Mouse (Mus musculus) lung, embryonic 15.5 days (tissue): Measurements from ENCODE around the gene Nubp1. TPM values are rescaled to one million over a fixed set of nuclear protein-coding genes. Genes with fewer than 3 reads are reported as not detected.

Experiments
- ATAC-seq: fragments of 200-750 bp; cut with Nextera tagmentation; 2 replicates; pipeline ENCODE4 v1.8.0; 2017; ENCODE audit warnings: moderate number of reproducible peaks, borderline replicate concordance; ENCODE audit not compliant: low FRiP score, low TSS enrichment; ENCODE audit errors: extremely low read depth
- H3K27ac ChIP-seq: fragments of 300-500 bp; sonication (generic); 2 replicates; pipeline ENCODE4 v1.5.1; 2015; ENCODE audit warnings: moderate library complexity, mild to moderate bottlenecking, inconsistent platforms
- H3K27me3 ChIP-seq: fragments of 300-500 bp; sonication (generic); 2 replicates; pipeline ENCODE4 v1.6.1; 2015; ENCODE audit warnings: inconsistent platforms
- H3K36me3 ChIP-seq: fragments of 300-500 bp; sonication (generic); 2 replicates; pipeline ENCODE4 v1.6.1; 2015; ENCODE audit warnings: inconsistent platforms
- H3K4me1 ChIP-seq: fragments of 300-500 bp; sonication (generic); 2 replicates; pipeline ENCODE4 v1.6.1; 2015; ENCODE audit warnings: inconsistent platforms
- H3K4me2 ChIP-seq: fragments of 300-500 bp; sonication (generic); 2 replicates; pipeline ENCODE4 v1.6.1; 2015; ENCODE audit warnings: inconsistent platforms, mild to moderate bottlenecking, moderate library complexity
- H3K4me3 ChIP-seq: fragments of 300-500 bp; sonication (generic); 2 replicates; pipeline ENCODE4 v1.5.1; 2015; ENCODE audit warnings: mild to moderate bottlenecking, inconsistent platforms
- H3K9ac ChIP-seq: fragments of 300-500 bp; sonication (generic); 2 replicates; pipeline ENCODE4 v1.6.1; 2015; ENCODE audit warnings: inconsistent platforms
- H3K9me3 ChIP-seq: fragments of 300-500 bp; sonication (generic); 2 replicates; pipeline ENCODE4 v1.6.1; 2016; ENCODE audit warnings: inconsistent platforms
- WGBS: fragments of 180-500 bp; shearing (Covaris S2); methylation state at CpG from one replicate; pipeline ENCODE4 v1.1.7; 2015; 5-methylcytosine and 5-hydroxymethylcytosine counted together
- polyA plus RNA-seq: library from polyadenylated mRNA; unstranded; fragments of >200 nt; fragmentation: Nextera tagmentation; extraction: Ambion mirVana; gene quantifications from 2 replicates; pipeline ENCODE4 v1.2.1, GENCODE M21; 2015

The Nubp1 gene
- 68.5 and 74.4 TPM in 2 replicates for polyA plus RNA-seq

DNA sequence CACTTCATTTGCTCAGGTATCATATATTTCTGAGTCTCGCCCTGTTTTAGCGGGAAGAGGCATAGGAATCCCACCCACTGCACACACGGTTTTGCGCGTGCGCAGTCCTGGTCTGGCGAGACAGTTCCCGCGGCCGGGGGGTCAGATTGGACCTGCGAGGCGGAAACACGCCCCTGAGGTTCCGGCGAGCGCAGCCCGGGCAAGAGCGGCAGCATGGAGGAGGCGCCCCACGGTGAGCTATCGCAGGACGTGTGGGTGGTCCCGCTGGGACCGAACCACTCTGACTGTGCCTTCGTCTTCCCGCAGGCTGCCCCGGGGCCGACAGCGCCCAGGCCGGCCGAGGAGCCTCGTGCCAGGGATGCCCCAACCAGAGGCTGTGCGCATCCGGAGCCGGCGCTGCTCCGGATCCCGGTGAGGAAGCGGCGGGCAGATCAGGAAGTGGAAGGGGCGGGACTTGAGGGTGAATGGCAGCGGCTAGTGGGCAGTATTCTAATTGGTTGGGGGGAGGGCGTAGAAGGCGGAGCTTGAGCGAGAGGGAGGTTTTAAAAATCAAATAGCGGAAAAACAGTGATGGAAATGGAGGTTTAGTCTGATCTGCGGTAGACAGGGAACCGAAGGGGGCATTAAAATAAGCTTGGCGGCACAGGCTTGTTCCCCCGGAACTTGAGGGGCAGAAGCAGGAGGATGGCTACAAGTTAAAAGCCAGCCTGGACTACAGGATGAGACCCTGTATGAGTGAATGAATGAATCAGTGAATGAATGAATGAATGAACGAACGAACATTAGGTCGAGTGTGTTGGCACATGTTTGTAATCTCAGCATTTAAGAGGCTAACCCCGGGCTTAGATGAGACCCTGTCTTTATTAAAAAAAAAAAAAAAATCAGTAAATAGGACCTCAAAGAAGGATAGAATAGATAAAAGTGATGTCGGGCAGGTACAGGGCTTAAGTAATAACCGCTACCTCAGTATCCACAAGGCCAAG, at the start of gene Nubp1:
TSS of gene Nubp1 (plus strand) at position 185 of the 983 bp plus-strand sequence.
- Histone ChIP-seq H3K9ac (peak within 1 kb of the TSS; percentile 73), H3K9me3 (no peaks in the 10 kb centered on the region), H3K36me3 (peaks cover 36% of the 10 kb centered on the region), H3K4me3 (peak within 1 kb of the TSS; percentile 68), H3K4me1 (peaks cover 16% of the 10 kb centered on the region; the same call in 1 of the 2 replicates), H3K27me3 (no peaks in the 10 kb centered on the region), H3K4me2 (peak within 1 kb of the TSS; percentile 75), H3K27ac (peak within 1 kb of the TSS; percentile 94)
- ATAC-seq: peak; percentile 98
- 3% methylated on average over 56 of the region's 56 CpGs for WGBS

DNA sequence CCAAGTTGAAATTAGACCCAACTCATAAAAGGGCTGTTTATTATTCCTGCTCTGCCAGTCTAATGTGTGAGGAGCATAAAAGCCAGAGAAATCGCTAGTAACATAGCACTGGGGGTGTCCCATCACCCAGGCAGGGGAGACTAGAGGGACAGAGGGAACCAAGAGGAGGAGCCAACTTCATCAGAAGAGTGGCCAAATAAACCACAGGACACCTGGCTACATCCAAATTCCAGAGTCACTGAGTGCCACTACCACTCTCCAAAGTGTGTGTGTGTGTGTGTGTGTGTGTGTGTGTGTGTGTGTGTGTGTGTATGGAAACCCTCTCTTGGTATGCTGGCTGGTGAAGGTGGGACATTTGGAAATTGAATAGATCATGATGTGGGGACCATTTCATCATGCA, 48.7 kb upstream of the Nubp1 start:
- H3K4me3 ChIP-seq: no peak overlapping the region
- 38% methylated on average over 1 of the region's 1 CpGs for WGBS
- ATAC-seq: no peak

DNA sequence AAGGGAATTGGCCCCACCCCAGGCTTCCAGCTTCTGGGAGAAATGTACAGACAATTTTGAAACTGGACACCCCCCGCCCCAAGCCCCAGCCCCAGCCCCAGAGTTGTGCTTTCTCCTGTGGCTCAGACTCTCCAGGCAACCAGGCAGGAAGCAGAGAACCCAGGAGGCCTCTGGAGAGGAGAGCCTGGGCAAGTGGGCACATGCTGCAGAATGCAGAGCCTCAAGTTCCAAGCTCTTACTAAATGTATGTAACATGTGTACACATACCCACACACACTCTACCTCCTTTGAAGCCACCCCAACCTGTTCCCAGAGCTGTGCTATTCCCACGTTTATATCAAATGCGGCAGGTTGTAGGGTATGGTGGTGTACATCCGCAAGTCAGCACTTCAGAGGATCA, 46.0 kb upstream of the Nubp1 start:
- Histone ChIP-seq H3K27ac (peak overlapping the region; percentile 88), H3K27me3 (no peaks in the 10 kb centered on the region), H3K36me3 (no peaks in the 10 kb centered on the region), H3K4me1 (peaks cover 36% of the 10 kb centered on the region), H3K9me3 (no peaks in the 10 kb centered on the region), H3K9ac (no peak overlapping the region), H3K4me2 (no peak overlapping the region), H3K4me3 (no peak overlapping the region)
- 57% methylated on average over 4 of the region's 4 CpGs for WGBS
- peak; percentile 26; the same call in 1 of the 2 replicates for ATAC-seq

More for the DNA sequence above, 48.7 kb upstream of the Nubp1 start:
- Histone ChIP-seq H3K36me3 (no peaks in the 10 kb centered on the region), H3K9me3 (no peaks in the 10 kb centered on the region), H3K9ac (no peak overlapping the region), H3K27me3 (no peaks in the 10 kb centered on the region), H3K4me1 (peaks cover 22% of the 10 kb centered on the region), H3K27ac (no peak overlapping the region), H3K4me2 (no peak overlapping the region)

DNA sequence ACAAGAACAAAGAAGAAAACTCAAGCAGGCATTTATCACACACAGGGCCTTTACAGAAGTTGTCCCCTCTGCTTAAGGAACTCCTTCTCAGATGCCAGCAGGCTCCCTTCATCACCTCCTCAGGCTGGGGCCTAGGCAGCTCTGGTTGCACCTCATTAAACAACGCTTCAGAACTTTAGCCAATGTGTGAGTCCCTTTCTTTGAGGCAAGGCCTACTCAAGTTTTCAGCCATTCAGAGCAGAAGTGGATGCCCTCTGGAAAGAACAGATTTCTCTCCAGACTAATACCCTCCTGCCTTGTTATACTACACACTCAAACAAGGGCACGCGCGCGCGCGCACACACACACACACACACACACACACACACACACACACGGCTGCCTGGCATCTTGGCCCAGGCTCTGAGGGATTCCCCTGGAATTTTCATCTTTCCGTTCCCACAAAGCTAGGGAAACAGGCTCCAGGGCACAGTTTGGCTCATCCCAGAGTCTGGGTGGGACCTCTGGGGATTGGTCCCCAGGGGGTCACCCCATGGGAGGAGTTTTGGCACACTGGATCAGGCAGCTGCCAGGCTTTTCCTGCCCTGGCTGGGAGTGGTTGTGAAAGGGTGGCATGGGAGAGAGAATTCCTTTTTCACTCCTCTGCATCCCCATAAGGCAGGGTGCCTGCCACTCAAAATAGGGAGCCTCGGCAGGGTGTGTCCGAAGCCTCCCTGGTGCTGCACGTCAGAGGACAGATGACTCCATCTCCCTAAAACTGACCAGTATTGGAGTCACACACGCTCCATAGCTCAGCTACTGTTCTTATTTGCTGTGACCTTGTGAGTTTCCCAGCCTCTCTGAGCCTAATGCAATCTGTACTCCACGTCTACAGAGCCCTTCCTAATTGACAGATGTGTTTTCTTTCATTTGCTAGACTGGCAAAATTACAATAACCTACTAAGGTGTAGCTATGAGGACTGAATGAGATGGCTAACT, 45.2 kb upstream of the Nubp1 start:
- Histone ChIP-seq H3K4me3 (no peak overlapping the region), H3K4me1 (peaks cover 36% of the 10 kb centered on the region), H3K27me3 (no peaks in the 10 kb centered on the region), H3K27ac (peak overlapping the region; percentile 88), H3K9me3 (no peaks in the 10 kb centered on the region), H3K4me2 (no peak overlapping the region), H3K9ac (no peak overlapping the region), H3K36me3 (no peaks in the 10 kb centered on the region)
- ATAC-seq: peak; percentile 67
- 49% methylated on average over 14 of the region's 14 CpGs for WGBS

DNA sequence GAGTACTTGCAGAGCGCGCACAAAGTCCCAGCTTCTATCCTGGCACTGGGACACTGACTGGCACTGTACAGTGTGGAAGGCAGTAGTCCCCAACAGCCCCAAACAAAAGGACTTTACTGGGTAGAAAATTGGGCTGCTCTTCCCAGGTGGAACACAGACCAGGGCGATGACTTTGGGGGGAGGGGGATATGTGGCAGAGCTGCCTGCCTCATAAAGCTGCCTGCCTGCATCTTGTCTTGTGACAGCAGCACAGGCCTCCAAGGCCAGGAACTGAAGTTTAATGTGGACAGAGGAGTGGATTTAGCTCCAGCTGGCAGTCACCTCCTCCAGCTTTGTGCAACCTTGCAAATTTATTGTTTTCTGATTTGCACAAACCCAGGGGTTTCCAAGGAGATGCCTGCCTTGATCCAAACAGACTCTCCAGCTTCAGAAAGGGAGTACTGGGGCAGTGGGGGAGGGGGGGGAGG, 42.2 kb upstream of the Nubp1 start:
- H3K9ac ChIP-seq: no peak overlapping the region
- H3K4me3 ChIP-seq: no peak overlapping the region
- H3K36me3 ChIP-seq: no peaks in the 10 kb centered on the region
- 56% methylated on average over 3 of the region's 3 CpGs for WGBS
- H3K9me3 ChIP-seq: no peaks in the 10 kb centered on the region
- H3K27ac ChIP-seq: peak overlapping the region; percentile 71
- H3K27me3 ChIP-seq: no peaks in the 10 kb centered on the region
- H3K4me2 ChIP-seq: no peak overlapping the region
- H3K4me1 ChIP-seq: peaks cover 42% of the 10 kb centered on the region
- ATAC-seq: peak; percentile 32; the same call in 1 of the 2 replicates

DNA sequence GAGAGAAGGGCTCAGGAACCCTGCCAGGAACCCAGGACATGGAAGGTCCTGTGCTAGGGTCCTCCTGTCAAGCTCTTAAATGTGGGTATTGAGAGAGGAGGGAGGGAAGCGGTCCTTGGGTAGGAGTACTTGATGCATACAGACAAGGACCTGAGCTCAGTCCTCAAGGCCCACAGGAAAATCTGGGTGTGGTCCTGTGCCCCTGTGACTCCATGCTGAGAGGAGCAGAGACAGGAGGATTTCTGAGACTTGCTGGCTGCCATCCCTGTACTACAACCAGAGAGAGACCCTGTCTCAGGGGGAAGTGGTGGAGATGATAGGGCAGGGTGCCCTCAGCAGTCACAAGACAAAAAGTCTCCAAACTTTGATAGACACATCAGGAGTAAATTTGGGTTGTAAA, 41.8 kb upstream of the Nubp1 start:
- Histone ChIP-seq H3K36me3 (no peaks in the 10 kb centered on the region), H3K4me3 (no peak overlapping the region), H3K27ac (peak overlapping the region; percentile 64), H3K9me3 (no peaks in the 10 kb centered on the region), H3K4me1 (peaks cover 47% of the 10 kb centered on the region), H3K9ac (no peak overlapping the region), H3K4me2 (no peak overlapping the region), H3K27me3 (no peaks in the 10 kb centered on the region)
- 58% methylated on average over 1 of the region's 1 CpGs for WGBS
- no peak for ATAC-seq

DNA sequence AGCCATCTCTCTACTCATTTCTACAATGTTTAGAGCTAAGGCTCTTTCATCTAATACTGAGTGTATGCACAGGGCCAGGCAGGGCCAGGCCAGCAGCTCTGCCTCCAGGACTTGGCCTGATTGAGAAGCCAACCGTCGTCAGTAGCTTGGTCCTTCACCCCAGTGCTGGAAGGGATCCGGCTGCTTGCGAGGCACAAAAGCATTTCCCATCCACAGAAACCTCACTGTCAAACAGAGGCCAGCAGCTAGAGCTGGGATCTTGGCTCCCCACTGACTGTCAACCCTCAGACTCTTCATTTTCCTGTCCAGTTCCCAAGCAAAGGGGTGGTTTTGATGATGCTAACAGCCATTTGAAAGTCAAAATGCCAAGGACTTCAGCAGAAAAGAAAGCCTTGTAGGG, 39.4 kb upstream of the Nubp1 start:
- Histone ChIP-seq H3K36me3 (no peaks in the 10 kb centered on the region), H3K27ac (no peak overlapping the region), H3K27me3 (no peaks in the 10 kb centered on the region), H3K9ac (no peak overlapping the region), H3K4me3 (no peak overlapping the region), H3K4me2 (no peak overlapping the region), H3K9me3 (no peaks in the 10 kb centered on the region), H3K4me1 (peaks cover 31% of the 10 kb centered on the region)
- no peak for ATAC-seq
- 65% methylated on average over 4 of the region's 4 CpGs for WGBS

DNA sequence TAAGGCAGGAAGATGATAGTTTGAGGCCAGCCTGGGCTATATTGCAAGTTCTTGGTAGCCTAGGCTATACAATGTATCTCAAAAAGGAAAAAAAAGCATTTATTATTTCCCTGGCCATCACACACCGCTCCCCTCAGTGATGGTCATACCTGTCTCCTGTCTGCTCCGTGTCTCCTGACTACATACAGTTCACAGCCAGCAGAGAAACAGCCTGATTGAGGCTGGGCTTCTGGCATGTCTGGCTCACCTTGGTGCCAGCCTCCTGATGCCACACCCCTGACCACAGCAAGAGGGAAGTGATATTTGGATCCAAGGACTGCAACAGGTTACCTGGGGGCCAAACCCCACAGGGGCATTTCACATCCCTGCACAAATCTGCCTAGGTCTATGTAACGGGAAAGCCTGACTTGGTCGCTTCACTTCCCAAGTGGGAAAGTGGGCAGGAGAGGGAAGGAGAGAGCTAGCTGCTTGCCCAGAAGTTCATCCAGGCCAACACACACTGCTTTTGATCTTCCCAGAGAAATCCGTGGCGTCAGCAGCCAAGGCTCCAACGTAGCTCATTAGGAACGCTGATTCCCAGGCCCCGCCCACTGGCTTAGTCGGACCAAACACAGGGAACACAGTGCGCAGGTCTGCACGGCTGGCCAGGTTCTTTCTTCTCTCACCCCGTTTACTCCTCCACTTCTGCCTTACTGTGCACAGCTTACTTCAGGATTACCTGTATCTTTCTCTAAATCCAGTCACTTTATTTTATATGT, 37.3 kb upstream of the Nubp1 start:
- no peaks in the 10 kb centered on the region for H3K36me3 ChIP-seq
- WGBS: 27% methylated on average over 13 of the region's 13 CpGs
- H3K27ac ChIP-seq: no peak overlapping the region
- H3K9me3 ChIP-seq: no peaks in the 10 kb centered on the region
- 0 out of 2 replicates have a peak, but pooled peaks have one; percentile 33 for ATAC-seq
- no peak overlapping the region for H3K4me3 ChIP-seq
- no peak overlapping the region; the same call in 1 of the 2 replicates for H3K9ac ChIP-seq
- H3K4me2 ChIP-seq: peak overlapping the region; percentile 37
- peaks cover 24% of the 10 kb centered on the region for H3K4me1 ChIP-seq
- H3K27me3 ChIP-seq: no peaks in the 10 kb centered on the region

DNA sequence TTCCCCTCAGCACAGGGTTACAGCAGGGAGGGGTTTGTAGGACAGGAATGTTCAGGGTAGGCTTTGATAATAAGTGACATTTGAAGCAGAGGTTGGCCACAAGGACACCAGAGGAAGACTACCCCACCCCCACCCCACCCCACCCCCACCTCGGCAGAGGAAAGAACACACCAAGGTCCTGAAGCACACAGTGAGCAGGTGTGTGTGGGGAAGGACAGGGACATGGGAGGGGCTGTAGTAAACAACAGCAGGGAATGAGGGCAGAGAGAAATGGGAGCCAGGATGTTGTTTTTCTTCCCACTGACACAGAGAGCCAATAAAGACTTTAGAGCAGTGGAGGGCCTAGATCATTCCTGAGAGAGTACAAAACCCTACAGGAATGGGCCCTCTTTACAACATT, 34.5 kb upstream of the Nubp1 start:
- H3K4me3 ChIP-seq: no peak overlapping the region
- no peak overlapping the region for H3K27ac ChIP-seq
- no peaks in the 10 kb centered on the region for H3K27me3 ChIP-seq
- peaks cover 13% of the 10 kb centered on the region; the same call in 1 of the 2 replicates for H3K4me1 ChIP-seq
- H3K9me3 ChIP-seq: no peaks in the 10 kb centered on the region
- 29% methylated on average over 1 of the region's 1 CpGs for WGBS
- ATAC-seq: no peak
- H3K9ac ChIP-seq: no peak overlapping the region
- H3K4me2 ChIP-seq: no peak overlapping the region
- no peaks in the 10 kb centered on the region for H3K36me3 ChIP-seq

DNA sequence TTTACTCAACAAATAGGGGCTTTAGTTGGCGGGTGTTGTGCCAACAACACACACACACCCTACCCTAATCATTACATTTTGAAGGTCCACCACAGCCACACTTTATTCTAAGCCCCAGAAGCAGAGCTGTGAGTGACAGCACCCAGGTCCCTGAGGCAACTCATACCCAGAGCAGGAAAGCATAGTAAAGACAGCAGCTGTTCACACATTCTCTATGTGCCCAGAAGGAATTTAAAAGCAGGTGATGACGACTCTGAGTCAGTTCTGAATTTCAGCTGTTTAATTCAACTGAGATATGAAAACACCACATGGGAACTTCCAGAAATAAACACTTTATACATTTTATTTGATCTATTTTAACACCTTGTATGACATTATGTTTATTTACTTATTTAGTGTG, 32.2 kb upstream of the Nubp1 start:
- H3K4me2 ChIP-seq: no peak overlapping the region
- H3K36me3 ChIP-seq: no peaks in the 10 kb centered on the region
- H3K4me3 ChIP-seq: no peak overlapping the region
- H3K9me3 ChIP-seq: no peaks in the 10 kb centered on the region
- H3K27ac ChIP-seq: no peak overlapping the region
- peaks cover 15% of the 10 kb centered on the region for H3K4me1 ChIP-seq
- H3K27me3 ChIP-seq: no peaks in the 10 kb centered on the region
- WGBS: 21% methylated on average over 2 of the region's 2 CpGs
- no peak overlapping the region for H3K9ac ChIP-seq
- no peak for ATAC-seq

DNA sequence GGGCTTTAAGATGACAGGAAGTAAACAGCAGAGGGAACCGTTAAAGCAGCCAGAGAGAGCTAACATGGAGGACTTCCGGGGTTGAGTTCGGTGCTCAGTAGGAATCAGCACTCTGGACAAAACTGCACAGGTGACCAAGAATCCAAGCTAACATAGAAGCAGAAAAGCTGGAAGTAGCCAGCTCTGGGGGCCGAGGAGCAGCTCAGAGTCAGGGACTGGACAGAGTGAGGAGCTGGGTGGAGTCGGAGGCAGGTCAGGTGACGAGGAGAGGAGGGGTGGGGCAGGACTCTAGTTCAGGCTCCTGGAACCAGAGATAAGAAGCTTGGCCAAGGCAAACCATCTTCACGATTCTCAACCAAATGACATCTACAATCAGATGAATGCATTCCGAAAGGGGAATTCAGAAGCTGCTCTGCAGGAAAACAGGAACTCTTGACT, 27.7 kb upstream of the Nubp1 start:
- 15% methylated on average over 8 of the region's 8 CpGs for WGBS
- peak overlapping the region; percentile 4; the same call in 1 of the 2 replicates for H3K27ac ChIP-seq

More for the DNA sequence above, 27.7 kb upstream of the Nubp1 start:
- Histone ChIP-seq H3K27me3 (no peaks in the 10 kb centered on the region), H3K4me1 (peaks cover 8% of the 10 kb centered on the region), H3K9me3 (no peaks in the 10 kb centered on the region), H3K4me2 (peak overlapping the region; percentile 43), H3K4me3 (peak overlapping the region; percentile 19), H3K9ac (no peak overlapping the region), H3K36me3 (no peaks in the 10 kb centered on the region)
- peak; percentile 77; the same call in 1 of the 2 replicates for ATAC-seq
